Mouse (Mus musculus) neural tube, embryonic 11.5 days (tissue): ENCODE measurements around the gene Ada. TPM values are rescaled to one million over a fixed set of nuclear protein-coding genes. Genes with fewer than 3 reads are reported as not detected.
A peak's percentile ranks its signal among the peaks of the same experiment; 100 is the strongest.

ENCODE experiments used
- ATAC-seq: fragments of 200-750 bp; cut with Nextera tagmentation; 2 replicates; pipeline ENCODE4 v1.8.0; 2017; ENCODE audit warnings: moderate number of reproducible peaks, mild to moderate bottlenecking, moderate TSS enrichment, moderate library complexity; ENCODE audit not compliant: insufficient read depth, low FRiP score, low TSS enrichment
- DNase-seq: peaks from one replicate; pipeline ENCODE4 v3.0.0-alpha.2; 2015; ENCODE audit warnings: low spot score
- H3K27ac ChIP-seq: fragments of 300-500 bp; sonication (generic); 2 replicates; pipeline ENCODE4 v1.5.1; 2014; ENCODE audit warnings: low read depth, mild to moderate bottlenecking, low read length
- H3K27me3 ChIP-seq: fragments of 300-500 bp; sonication (generic); 2 replicates; pipeline ENCODE4 v1.6.1; 2014; ENCODE audit warnings: mild to moderate bottlenecking, low read length, mixed read lengths; ENCODE audit not compliant: control insufficient read depth, insufficient read depth
- H3K36me3 ChIP-seq: fragments of 300-500 bp; sonication (generic); 2 replicates; pipeline ENCODE4 v1.6.1; 2014; ENCODE audit warnings: mild to moderate bottlenecking, low read length, moderate library complexity, mixed read lengths; ENCODE audit not compliant: control insufficient read depth, insufficient read depth
- H3K4me1 ChIP-seq: fragments of 300-500 bp; sonication (generic); 2 replicates; pipeline ENCODE4 v1.6.1; 2014; ENCODE audit warnings: low read length, mixed read lengths; ENCODE audit not compliant: control insufficient read depth, insufficient read depth
- H3K4me2 ChIP-seq: fragments of 300-500 bp; sonication (generic); 2 replicates; pipeline ENCODE4 v1.6.1; 2014; ENCODE audit warnings: low read depth, mild to moderate bottlenecking, moderate library complexity
- H3K4me3 ChIP-seq: fragments of 300-500 bp; sonication (generic); 2 replicates; pipeline ENCODE4 v1.5.1; 2014; ENCODE audit warnings: low read depth, low read length
- H3K9ac ChIP-seq: fragments of 300-500 bp; sonication (generic); 2 replicates; pipeline ENCODE4 v1.6.1; 2014; ENCODE audit warnings: mild to moderate bottlenecking, low read length
- H3K9me3 ChIP-seq: fragments of 300-500 bp; sonication (generic); 2 replicates; pipeline ENCODE4 v1.6.1; 2016; ENCODE audit warnings: low read length; ENCODE audit not compliant: control insufficient read depth
- WGBS: fragments of 180-500 bp; shearing (Covaris S2); extraction: QIAGEN DNeasy Blood & Tissue Kit; methylation state at CpG from one replicate; pipeline ENCODE4 v1.1.7; 2014; 5-methylcytosine and 5-hydroxymethylcytosine counted together
- polyA plus RNA-seq: library from polyadenylated mRNA; unstranded; fragments of >200 nt; fragmentation: Nextera tagmentation; extraction: Ambion mirVana; gene quantifications from 2 replicates; pipeline ENCODE4 v1.2.1, GENCODE M21; 2014

Ada gene
- polyA plus RNA-seq, 1 experiment from 2014 or later: 8.6 TPM

GRCm38 (mm10) chr2:163697764-163698480 lies 52.1 kb downstream of the Ada start:
- ATAC-seq: no peak
- H3K27ac ChIP-seq: no peak overlapping the region
- no peaks in the 10 kb centered on the region for H3K9me3 ChIP-seq
- WGBS: 53% methylated on average over 16 of the region's 16 CpGs
- no peaks in the 10 kb centered on the region for H3K36me3 ChIP-seq
- H3K4me2 ChIP-seq: no peak overlapping the region
- no peak overlapping the region for H3K9ac ChIP-seq
- H3K4me3 ChIP-seq: no peak overlapping the region
- DNase-seq: no peak
- peaks cover 14% of the 10 kb centered on the region for H3K4me1 ChIP-seq
- no peaks in the 10 kb centered on the region for H3K27me3 ChIP-seq

- H3K27ac ChIP-seq: no peak overlapping the region
- H3K4me3 ChIP-seq: no peak overlapping the region
- no peak overlapping the region for H3K4me2 ChIP-seq
- H3K4me1 ChIP-seq: peaks cover 16% of the 10 kb centered on the region
- DNase-seq (no peak), ATAC-seq (no peak)
- 31% methylated on average over 2 of the region's 2 CpGs for WGBS
- no peaks in the 10 kb centered on the region for H3K27me3 ChIP-seq
- peak overlapping the region; percentile 10; the same call in 1 of the 2 replicates for H3K9ac ChIP-seq
- no peaks in the 10 kb centered on the region for H3K9me3 ChIP-seq
- no peaks in the 10 kb centered on the region for H3K36me3 ChIP-seq
Measured at GRCm38 (mm10) chr2:163696763-163697162, 53.3 kb downstream of the Ada start.

GRCm38 (mm10) chr2:163693716-163694314 lies 56.2 kb downstream of the Ada start:
- H3K9ac ChIP-seq: no peak overlapping the region
- 48% methylated on average over 9 of the region's 9 CpGs for WGBS
- no peaks in the 10 kb centered on the region for H3K27me3 ChIP-seq
- H3K27ac ChIP-seq: peak overlapping the region; percentile 50; the same call in 1 of the 2 replicates
- ATAC-seq: no peak
- no peak for DNase-seq
- H3K4me2 ChIP-seq: no peak overlapping the region
- H3K4me3 ChIP-seq: no peak overlapping the region
- no peaks in the 10 kb centered on the region for H3K36me3 ChIP-seq
- H3K4me1 ChIP-seq: peaks cover 30% of the 10 kb centered on the region
- no peaks in the 10 kb centered on the region for H3K9me3 ChIP-seq

- Histone ChIP-seq H3K36me3 (no peaks in the 10 kb centered on the region), H3K27me3 (no peaks in the 10 kb centered on the region), H3K4me2 (no peak overlapping the region), H3K9me3 (no peaks in the 10 kb centered on the region), H3K27ac (peak overlapping the region; percentile 60), H3K4me3 (no peak overlapping the region), H3K9ac (0 out of 2 replicates have a peak overlapping the region, but pooled peaks have one; percentile 9), H3K4me1 (peaks cover 30% of the 10 kb centered on the region)
- DNase-seq (no peak), ATAC-seq (no peak)
- WGBS: 67% methylated on average over 3 of the region's 3 CpGs
Measured at GRCm38 (mm10) chr2:163692873-163693612, 57.0 kb downstream of the Ada start.

GRCm38 (mm10) chr2:163691846-163692605 lies 58.0 kb downstream of the Ada start:
- H3K27ac ChIP-seq: no peak overlapping the region
- H3K4me2 ChIP-seq: no peak overlapping the region

GRCm38 (mm10) chr2:163690409-163691304 lies 59.4 kb downstream of the Ada start:
- H3K27ac ChIP-seq: peak overlapping the region; percentile 46; the same call in 1 of the 2 replicates
- ATAC-seq: no peak

More at GRCm38 (mm10) chr2:163691846-163692605, 58.0 kb downstream of the Ada start:
- no peak for DNase-seq
- H3K27me3 ChIP-seq: no peaks in the 10 kb centered on the region
- no peaks in the 10 kb centered on the region for H3K36me3 ChIP-seq
- H3K9me3 ChIP-seq: no peaks in the 10 kb centered on the region
- no peak overlapping the region for H3K9ac ChIP-seq
- WGBS: 89% methylated on average over 6 of the region's 6 CpGs
- ATAC-seq: no peak
- H3K4me1 ChIP-seq: peaks cover 30% of the 10 kb centered on the region
- H3K4me3 ChIP-seq: no peak overlapping the region

GRCm38 (mm10) chr2:163689771-163690170 lies 60.3 kb downstream of the Ada start:
- Histone ChIP-seq H3K4me3 (no peak overlapping the region), H3K36me3 (no peaks in the 10 kb centered on the region), H3K4me2 (no peak overlapping the region), H3K27me3 (no peaks in the 10 kb centered on the region), H3K27ac (no peak overlapping the region), H3K9me3 (no peaks in the 10 kb centered on the region), H3K4me1 (peaks cover 27% of the 10 kb centered on the region), H3K9ac (no peak overlapping the region)
- WGBS: 88% methylated on average over 3 of the region's 3 CpGs
- DNase-seq: no peak
- no peak for ATAC-seq

More at GRCm38 (mm10) chr2:163690409-163691304, 59.4 kb downstream of the Ada start:
- Histone ChIP-seq H3K36me3 (no peaks in the 10 kb centered on the region), H3K9ac (no peak overlapping the region), H3K27me3 (no peaks in the 10 kb centered on the region), H3K4me3 (no peak overlapping the region), H3K4me2 (no peak overlapping the region), H3K4me1 (peaks cover 27% of the 10 kb centered on the region), H3K9me3 (no peaks in the 10 kb centered on the region)
- peak; percentile 25 for DNase-seq
- 73% methylated on average over 8 of the region's 8 CpGs for WGBS
